Mouse (Mus musculus) gastrocnemius, postnatal 25 days (tissue): Measurements from ENCODE around the gene Atp1a3. TPM values are rescaled to one million over a fixed set of nuclear protein-coding genes. Genes with fewer than 3 reads are reported as not detected.

ENCODE experiments used
- DNase-seq: peaks from one replicate; pipeline ENCODE4 v3.0.0; 2022
- microRNA-seq, 2 experiments: library from miRNA; unstranded; fragments of <30 nt; microRNA quantifications; one replicate each; pipeline ENCODE4 v1.2.0; 2021; ENCODE audit warnings: borderline replicate concordance in 2 of 2
- total RNA-seq, 2 experiments: library from RNA; stranded (reverse); gene quantifications; 1 replicate in 1 of 2; 2 replicates in 1 of 2; pipeline ENCODE4 v1.2.3; 2021

The Atp1a3 gene
- total RNA-seq, 2 experiments from 2014 or later = 0.46 TPM; not detected in 1

DNA sequence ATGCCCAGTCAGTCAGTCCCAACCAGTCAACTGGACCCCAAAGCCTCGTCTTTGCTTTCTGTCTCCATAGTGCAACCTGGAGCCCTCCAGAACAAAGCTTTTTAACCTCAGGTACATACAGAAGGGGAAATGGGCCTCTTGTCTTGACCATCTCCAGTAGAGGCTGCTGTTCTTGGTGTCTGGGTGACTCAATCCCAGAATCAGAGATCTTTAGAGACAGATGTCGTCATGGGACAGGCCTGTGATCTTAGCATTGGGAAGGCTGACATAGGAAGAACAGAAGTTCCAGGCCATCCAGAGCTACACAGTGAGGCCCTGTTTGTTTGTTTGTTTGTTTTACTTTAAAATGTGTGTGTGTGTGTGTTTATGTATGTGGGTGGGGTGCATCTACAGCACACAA lies 41.5 kb downstream of the Atp1a3 start:
- no peak for DNase-seq

GRCm38 (mm10) chr7:24955226-24955625 lies 50.5 kb downstream of the Atp1a3 start:
- DNase-seq = no peak

GRCm38 (mm10) chr7:24954450-24954849 lies 51.3 kb downstream of the Atp1a3 start:
- DNase-seq = no peak

DNA sequence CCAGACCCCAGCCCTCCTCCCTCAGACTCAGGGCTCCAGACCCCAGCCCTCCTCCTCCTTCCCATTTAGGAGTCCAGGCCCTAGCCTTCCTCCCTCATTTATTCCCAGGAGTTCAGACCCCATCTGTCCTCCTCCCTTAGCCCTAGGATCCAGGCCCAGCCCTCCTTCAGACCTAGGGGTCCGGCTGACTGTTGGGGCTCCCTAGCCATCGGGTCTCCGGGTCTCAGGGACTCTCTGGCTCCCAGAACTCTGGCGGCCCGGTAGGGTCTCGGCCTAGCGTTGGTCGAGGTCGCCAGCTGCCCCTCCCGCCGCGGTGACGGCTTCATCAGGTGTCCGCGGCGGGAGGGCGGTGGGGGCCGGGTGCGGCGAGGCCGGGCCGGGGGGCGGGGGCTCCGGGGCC lies 51.8 kb downstream of the Atp1a3 start:
- no peak for DNase-seq

DNA sequence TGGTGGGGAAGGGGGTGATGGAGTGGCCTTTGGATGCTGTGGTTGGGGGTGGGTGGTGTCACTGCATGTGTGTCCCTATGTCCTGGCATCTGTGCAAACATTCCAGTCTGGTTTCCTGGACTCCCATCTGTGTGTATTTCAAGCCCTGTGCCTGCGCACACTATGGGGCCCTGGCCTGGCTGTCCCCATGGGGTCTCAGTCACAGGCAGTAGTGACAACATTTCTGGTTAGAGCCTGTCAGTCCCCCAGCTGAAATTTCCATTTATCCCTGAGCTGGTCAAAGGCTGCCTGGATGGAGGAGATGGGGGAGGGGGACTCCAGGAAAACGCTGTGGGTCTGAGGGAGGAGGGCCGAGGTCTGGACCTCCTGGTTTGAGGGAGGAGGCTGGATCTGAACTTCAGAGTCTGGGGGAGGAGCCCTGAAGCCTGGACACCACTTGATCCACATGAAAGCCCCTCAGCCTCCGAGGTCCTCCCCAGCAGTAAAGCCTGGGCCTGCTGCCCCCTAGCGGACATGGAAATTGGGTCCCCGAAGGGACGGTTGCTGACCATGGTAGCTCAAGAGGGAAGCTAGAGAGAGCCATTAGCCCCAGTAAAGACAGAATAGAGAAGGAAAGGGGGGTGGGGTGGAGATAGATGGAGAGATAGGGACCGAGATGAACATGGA lies 55.7 kb downstream of the Atp1a3 start:
- no peak for DNase-seq

DNA sequence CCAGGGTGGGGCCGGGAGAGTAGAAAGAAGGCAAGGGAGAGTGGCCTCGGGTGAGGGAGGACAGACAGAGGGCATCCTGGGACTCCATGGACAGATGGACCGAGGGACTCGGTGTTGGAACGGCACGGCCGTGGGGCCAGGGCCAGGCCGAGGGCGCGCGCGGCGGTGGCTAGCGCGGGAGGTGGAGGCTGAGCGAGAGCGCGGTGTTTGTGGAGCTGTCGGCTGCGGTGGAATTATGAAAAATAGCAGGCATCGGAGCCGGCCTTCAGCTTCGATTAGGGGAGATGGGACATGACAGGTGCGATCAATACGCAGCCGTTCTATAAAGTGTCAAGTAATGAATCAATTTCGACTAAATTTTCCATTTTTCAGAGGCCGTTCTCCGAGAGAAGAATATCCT lies 57.0 kb downstream of the Atp1a3 start:
- DNase-seq = no peak

GRCm38 (mm10) chr7:24947316-24948048 lies 58.3 kb downstream of the Atp1a3 start:
- no peak for DNase-seq

- no peak for DNase-seq
These were observed 61.4 kb downstream of the Atp1a3 start, which contains the start of gene Gm4881 for GRCm38 (mm10) chr7:24944257-24944950. Gm4881 (minus strand) TSS chr7:24944494.

DNA sequence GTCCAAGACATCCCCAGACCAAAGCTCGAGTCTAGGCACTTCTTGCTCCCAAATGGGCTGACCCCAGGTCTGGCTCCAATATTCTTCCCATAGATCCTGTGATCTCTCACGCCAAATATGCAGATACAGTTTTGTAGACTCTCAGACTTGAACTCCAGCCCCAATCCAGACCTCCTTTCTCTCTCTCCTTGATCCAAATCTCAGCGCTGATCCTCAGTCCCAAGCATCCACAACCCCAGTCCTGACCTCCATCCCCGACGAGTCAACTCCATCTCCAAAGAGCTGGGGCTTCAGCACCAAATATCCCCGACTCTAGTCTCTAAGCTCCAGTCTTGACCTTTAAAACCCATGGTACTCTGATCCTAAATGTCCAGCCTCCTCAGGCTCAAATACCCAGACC lies 62.1 kb downstream of the Atp1a3 start:
- no peak for DNase-seq

- no peak for DNase-seq
These were observed 74.1 kb downstream of the Atp1a3 start for GRCm38 (mm10) chr7:24931651-24932050.

DNA sequence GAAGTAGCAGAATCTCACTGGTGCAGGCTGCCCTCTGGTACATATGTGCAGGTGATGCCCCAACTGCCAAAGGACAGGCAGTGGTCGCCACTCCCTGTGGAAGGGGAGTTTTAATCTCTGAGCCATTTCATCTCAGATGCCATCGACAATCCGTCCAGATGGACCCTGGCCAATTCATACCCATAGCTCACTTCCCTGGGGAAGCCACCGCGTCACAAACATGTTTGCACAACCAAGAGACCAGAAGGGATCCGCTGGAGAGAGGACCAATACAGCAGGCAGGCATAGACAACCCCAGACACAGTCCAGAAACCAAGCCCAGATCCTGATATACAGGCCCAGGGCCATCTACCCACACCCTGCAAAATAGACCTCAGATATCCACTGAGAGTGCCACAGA lies 75.3 kb downstream of the Atp1a3 start:
- DNase-seq = no peak

Small RNA genes within 50 kb of the gene (microRNA-seq; reads per million reads assigned to microRNA genes)
- gene Mir7046 (0.79 to 2.2 reads per million in 2 experiments), gene Mir7047 (0 reads per million in 2 experiments)

Other genes with a start within 250 kb of the Atp1a3 start
- gene Cd177, start 245.6 kb downstream of the Atp1a3 start, total RNA-seq = not detected
- gene Ceacam10, start 228.8 kb downstream of the Atp1a3 start, total RNA-seq = not detected
- gene Gm9844, start 143.7 kb downstream of the Atp1a3 start, total RNA-seq = not detected
- gene Lypd4, start 136.0 kb downstream of the Atp1a3 start, total RNA-seq = not detected
- not detected for gene Dmrtc2, start 135.9 kb downstream of the Atp1a3 start, total RNA-seq
- gene Rps19, start 121.6 kb downstream of the Atp1a3 start, total RNA-seq = 100 to 1,000 TPM; 300 to 345 TPM
- gene Cd79a, start 108.6 kb downstream of the Atp1a3 start, total RNA-seq = under 1 TPM in 1 of 2 experiments, not detected in 1; 0.24 TPM
- gene Arhgef1, start 103.0 kb downstream of the Atp1a3 start, total RNA-seq = 10 to 100 TPM; 30.9 to 34.2 TPM
- gene Gm4881, start 61.5 kb downstream of the Atp1a3 start, total RNA-seq = not detected
- 100 to 1,000 TPM; 191 to 193 TPM for gene Rabac1, start 33.2 kb downstream of the Atp1a3 start, total RNA-seq
- gene Grik5, start 66.4 kb upstream of the Atp1a3 start, total RNA-seq = 1 to 10 TPM; 2.3 to 2.7 TPM
- 1 to 10 TPM; 6.1 to 6.3 TPM for gene Zfp574, start 66.6 kb upstream of the Atp1a3 start, total RNA-seq
- under 1 TPM; 0.08 to 0.21 TPM for gene Pou2f2, start 173.8 kb upstream of the Atp1a3 start, total RNA-seq
- 1 to 10 TPM; 7.2 to 7.9 TPM for gene Dedd2, start 214.7 kb upstream of the Atp1a3 start, total RNA-seq
- gene Zfp526, start 215.5 kb upstream of the Atp1a3 start, total RNA-seq = 1 to 10 TPM; 4.6 to 5.2 TPM
- 10 to 100 TPM; 59.5 to 66.2 TPM for gene Gsk3a, start 231.9 kb upstream of the Atp1a3 start, total RNA-seq
- 1 to 10 TPM; 5.8 to 7.2 TPM for gene Erf, start 244.8 kb upstream of the Atp1a3 start, total RNA-seq